Mouse (Mus musculus) MEL (cell line): ENCODE measurements around the gene Eif2b4. TPM values are rescaled to one million over a fixed set of nuclear protein-coding genes. Genes with fewer than 3 reads are reported as not detected.

Experiments used
- DNase-seq: peaks from one replicate; pipeline ENCODE4 v3.0.0; 2011; ENCODE audit warnings: low read depth, low spot score
- H3K27ac ChIP-seq: 2 replicates; pipeline ENCODE4 v1.5.1; 2012; ENCODE audit warnings: low read depth, mild to moderate bottlenecking, control low read depth, low read length, moderate library complexity; ENCODE audit not compliant: control insufficient read depth
- H3K27me3 ChIP-seq, 2 experiments: fragments of 150-350 bp in 1 of 2; sonication (generic) in 1 of 2; 2 replicates each; pipeline ENCODE4 v1.6.1; 2012; ENCODE audit warnings: low read length in 2 of 2, mild to moderate bottlenecking in 2 of 2, improper control_type of control experiment in 1 of 2, moderate library complexity in 1 of 2; ENCODE audit not compliant: insufficient read depth in 2 of 2, control insufficient read depth in 1 of 2
- H3K36me3 ChIP-seq, 2 experiments: 2 replicates each; pipeline ENCODE4 v1.6.1; 2012 to 2014; ENCODE audit warnings: low read length in 2 of 2, improper control_type of control experiment in 1 of 2, inconsistent platforms in 1 of 2, mild to moderate bottlenecking in 1 of 2; ENCODE audit not compliant: insufficient read depth in 2 of 2, control insufficient read depth in 1 of 2
- H3K4me1 ChIP-seq, 2 experiments: fragments of 150-350 bp in 1 of 2; sonication (generic) in 1 of 2; 2 replicates each; pipeline ENCODE4 v1.6.1; 2012; ENCODE audit warnings: low read length in 2 of 2, improper control_type of control experiment in 1 of 2, mild to moderate bottlenecking in 1 of 2; ENCODE audit not compliant: insufficient read depth in 2 of 2, control insufficient read depth in 1 of 2
- H3K4me3 ChIP-seq, 2 experiments: fragments of 150-350 bp in 1 of 2; sonication (generic) in 1 of 2; 2 replicates each; pipeline ENCODE4 v1.5.1; 2012; ENCODE audit warnings: low read depth in 2 of 2, low read length in 2 of 2, mild to moderate bottlenecking in 2 of 2, moderate library complexity in 2 of 2, control low read depth in 1 of 2, improper control_type of control experiment in 1 of 2; ENCODE audit not compliant: control insufficient read depth in 1 of 2, insufficient read depth in 1 of 2
- H3K79me2 ChIP-seq: 2 replicates; pipeline ENCODE4 v1.6.1; 2012; ENCODE audit warnings: mild to moderate bottlenecking, low read length, moderate library complexity; ENCODE audit not compliant: control insufficient read depth, poor library complexity, insufficient read depth
- H3K9ac ChIP-seq: 2 replicates; pipeline ENCODE4 v1.6.1; 2012; ENCODE audit warnings: low read depth, mild to moderate bottlenecking, control low read depth, low read length, moderate library complexity; ENCODE audit not compliant: control insufficient read depth, poor library complexity, severe bottlenecking
- H3K9me3 ChIP-seq: fragments of 150-350 bp; sonication (generic); replicated peaks from 2 replicates; pipeline ENCODE4 v1.6.1; 2012; ENCODE audit warnings: mild to moderate bottlenecking, low read length, improper control_type of control experiment, moderate library complexity; ENCODE audit not compliant: insufficient read depth
- BHLHE40 ChIP-seq: IDR thresholded peaks from 2 replicates; pipeline ENCODE4 v1.6.1; 2012; ENCODE audit warnings: low read depth, mild to moderate bottlenecking, inconsistent platforms, low read length, improper control_type of control experiment, borderline replicate concordance
- CHD1 ChIP-seq: IDR thresholded peaks from 2 replicates; pipeline ENCODE4 v1.6.1; 2012; ENCODE audit warnings: low read depth, mild to moderate bottlenecking, inconsistent platforms, low read length, improper control_type of control experiment
- CHD2 ChIP-seq: IDR thresholded peaks from 2 replicates; pipeline ENCODE4 v1.6.1; 2011; ENCODE audit warnings: low read length, improper control_type of control experiment
- CTCF ChIP-seq, 3 experiments: IDR thresholded peaks in 2 of 3; conservative IDR thresholded peaks in 1 of 3; 2 replicates each; pipeline ENCODE4 v1.5.1; 2011 to 2012; ENCODE audit warnings: low read length in 3 of 3, low read depth in 2 of 3, mild to moderate bottlenecking in 2 of 3, improper control_type of control experiment in 1 of 3, inconsistent platforms in 1 of 3, mixed read lengths in 1 of 3, moderate library complexity in 1 of 3; ENCODE audit not compliant: control insufficient read depth in 1 of 3, insufficient read depth in 1 of 3, poor library complexity in 1 of 3, severe bottlenecking in 1 of 3
- ELF1 ChIP-seq: IDR thresholded peaks from 2 replicates; pipeline ENCODE4 v1.6.1; 2014; ENCODE audit warnings: low read depth, mild to moderate bottlenecking, inconsistent platforms, low read length, improper control_type of control experiment, moderate library complexity
- EP300 ChIP-seq, 2 experiments: IDR thresholded peaks; 2 replicates each; pipeline ENCODE4 v1.6.1; 2011; ENCODE audit warnings: improper control_type of control experiment in 2 of 2, low read length in 2 of 2, low read depth in 1 of 2, mild to moderate bottlenecking in 1 of 2
- ETS1 ChIP-seq: IDR thresholded peaks from 2 replicates; pipeline ENCODE4 v1.6.1; 2012; ENCODE audit warnings: low read depth, mild to moderate bottlenecking, inconsistent platforms, low read length, improper control_type of control experiment, moderate library complexity
- GABPA ChIP-seq: IDR thresholded peaks from 2 replicates; pipeline ENCODE4 v1.6.1; 2012; ENCODE audit warnings: low read depth, mild to moderate bottlenecking, inconsistent platforms, low read length, improper control_type of control experiment, moderate library complexity
- GATA1 ChIP-seq: IDR thresholded peaks from 2 replicates; pipeline ENCODE4 v1.6.1; 2011; ENCODE audit warnings: low read depth, low read length, improper control_type of control experiment
- HCFC1 ChIP-seq: IDR thresholded peaks from 2 replicates; pipeline ENCODE4 v1.6.1; 2012; ENCODE audit warnings: low read depth, mild to moderate bottlenecking, inconsistent platforms, low read length, improper control_type of control experiment, moderate library complexity
- JUND ChIP-seq: IDR thresholded peaks from 2 replicates; pipeline ENCODE4 v1.6.1; 2011; ENCODE audit warnings: low read depth, mild to moderate bottlenecking, improper control_type of control experiment, low read length
- KAT2A ChIP-seq: conservative IDR thresholded peaks from 2 replicates; pipeline ENCODE4 v1.6.1; 2012; ENCODE audit warnings: low read depth, low read length, improper control_type of control experiment, inconsistent platforms
- MAFK ChIP-seq: IDR thresholded peaks from 2 replicates; pipeline ENCODE4 v1.6.1; 2011; ENCODE audit warnings: low read depth, mild to moderate bottlenecking, low read length, improper control_type of control experiment, borderline replicate concordance
- MAX ChIP-seq: IDR thresholded peaks from 2 replicates; pipeline ENCODE4 v1.6.1; 2011; ENCODE audit warnings: low read length, improper control_type of control experiment
- MAZ ChIP-seq: IDR thresholded peaks from 2 replicates; pipeline ENCODE4 v1.6.1; 2012; ENCODE audit warnings: low read depth, mild to moderate bottlenecking, inconsistent platforms, low read length, improper control_type of control experiment
- MEF2A ChIP-seq: IDR thresholded peaks from 2 replicates; pipeline ENCODE4 v1.6.1; 2014; ENCODE audit warnings: low read depth, mild to moderate bottlenecking, inconsistent platforms, low read length, improper control_type of control experiment; ENCODE audit not compliant: poor library complexity, insufficient replicate concordance, severe bottlenecking; ENCODE audit errors: extremely low read depth
- MXI1 ChIP-seq: IDR thresholded peaks from 2 replicates; pipeline ENCODE4 v1.6.1; 2011; ENCODE audit warnings: mild to moderate bottlenecking, low read depth, low read length, improper control_type of control experiment
- MYB ChIP-seq: IDR thresholded peaks from 2 replicates; pipeline ENCODE4 v1.6.1; 2011; ENCODE audit warnings: mild to moderate bottlenecking, low read depth, low read length, improper control_type of control experiment
- MYC ChIP-seq: IDR thresholded peaks from 2 replicates; pipeline ENCODE4 v1.6.1; 2011; ENCODE audit warnings: low read depth, mild to moderate bottlenecking, low read length, improper control_type of control experiment, moderate library complexity
- NELFE ChIP-seq: IDR thresholded peaks from 2 replicates; pipeline ENCODE4 v1.6.1; 2011; ENCODE audit warnings: low read depth, low read length, improper control_type of control experiment
- NRF1 ChIP-seq: IDR thresholded peaks from 2 replicates; pipeline ENCODE4 v1.6.1; 2014; ENCODE audit warnings: low read depth, mild to moderate bottlenecking, inconsistent platforms, low read length, improper control_type of control experiment, moderate library complexity; ENCODE audit not compliant: poor library complexity, insufficient read depth, severe bottlenecking
- POLR2A ChIP-seq, 2 experiments: IDR thresholded peaks; 2 replicates each; pipeline ENCODE4 v1.6.1; 2011 to 2012; ENCODE audit warnings: low read length in 2 of 2, mild to moderate bottlenecking in 2 of 2, control low read depth in 1 of 2, improper control_type of control experiment in 1 of 2, low read depth in 1 of 2, moderate library complexity in 1 of 2; ENCODE audit not compliant: control insufficient read depth in 1 of 2, insufficient read depth in 1 of 2, poor library complexity in 1 of 2
- POLR2AphosphoS5 ChIP-seq: IDR thresholded peaks from 2 replicates; pipeline ENCODE4 v1.6.1; 2012; ENCODE audit warnings: low read depth, borderline replicate concordance, mild to moderate bottlenecking, inconsistent platforms, low read length, moderate library complexity, mixed read lengths
- RAD21 ChIP-seq: IDR thresholded peaks from 2 replicates; pipeline ENCODE4 v1.6.1; 2011; ENCODE audit warnings: mild to moderate bottlenecking, low read depth, low read length, improper control_type of control experiment
- RCOR1 ChIP-seq: IDR thresholded peaks from 2 replicates; pipeline ENCODE4 v1.6.1; 2012; ENCODE audit warnings: low read depth, mild to moderate bottlenecking, inconsistent platforms, low read length, improper control_type of control experiment
- SIN3A ChIP-seq: IDR thresholded peaks from 2 replicates; pipeline ENCODE4 v1.6.1; 2012; ENCODE audit warnings: low read length, improper control_type of control experiment, inconsistent platforms
- SMC3 ChIP-seq: IDR thresholded peaks from 2 replicates; pipeline ENCODE4 v1.6.1; 2011; ENCODE audit warnings: low read depth, low read length, improper control_type of control experiment
- TAL1 ChIP-seq: IDR thresholded peaks from 2 replicates; pipeline ENCODE4 v1.6.1; 2012; ENCODE audit warnings: mild to moderate bottlenecking, inconsistent platforms, low read length, moderate library complexity, mixed read lengths
- TBP ChIP-seq: IDR thresholded peaks from 2 replicates; pipeline ENCODE4 v1.8.0; 2011; ENCODE audit warnings: low read depth, low read length, improper control_type of control experiment
- TCF12 ChIP-seq: IDR thresholded peaks from 2 replicates; pipeline ENCODE4 v1.6.1; 2014; ENCODE audit warnings: low read depth, mild to moderate bottlenecking, inconsistent platforms, low read length, improper control_type of control experiment, moderate library complexity
- UBTF ChIP-seq: IDR thresholded peaks from 2 replicates; pipeline ENCODE4 v1.6.1; 2012; ENCODE audit warnings: low read depth, mild to moderate bottlenecking, inconsistent platforms, low read length, improper control_type of control experiment, moderate library complexity, borderline replicate concordance; ENCODE audit not compliant: insufficient read depth
- USF2 ChIP-seq, 2 experiments: IDR thresholded peaks; 2 replicates each; pipeline ENCODE4 v1.6.1; 2011 to 2012; ENCODE audit warnings: improper control_type of control experiment in 2 of 2, low read length in 2 of 2, borderline replicate concordance in 1 of 2, inconsistent platforms in 1 of 2, low read depth in 1 of 2, mild to moderate bottlenecking in 1 of 2; ENCODE audit not compliant: insufficient read depth in 1 of 2
- ZC3H11A ChIP-seq: IDR thresholded peaks from 2 replicates; pipeline ENCODE4 v1.6.1; 2012; ENCODE audit warnings: low read depth, mild to moderate bottlenecking, inconsistent platforms, low read length, improper control_type of control experiment
- ZKSCAN1 ChIP-seq: IDR thresholded peaks from 2 replicates; pipeline ENCODE4 v1.6.1; 2012; ENCODE audit warnings: low read depth, mild to moderate bottlenecking, inconsistent platforms, low read length, improper control_type of control experiment, moderate library complexity
- ZMIZ1 ChIP-seq: IDR thresholded peaks from 2 replicates; pipeline ENCODE4 v1.6.1; 2012; ENCODE audit warnings: low read depth, mild to moderate bottlenecking, inconsistent platforms, low read length, improper control_type of control experiment, moderate library complexity
- polyA plus RNA-seq, 2 experiments: library from polyadenylated mRNA; stranded (reverse) in 1 of 2; unstranded in 1 of 2; fragments of >175 nt in 1 of 2; fragments of >200 nt in 1 of 2; gene quantifications; 2 replicates each; pipeline versions ENCODE4 v1.2.1 to v1.2.4; 2012; ENCODE audit warnings: low replicate concordance in 2 of 2, low read depth in 1 of 2; ENCODE audit not compliant: insufficient read length in 2 of 2, insufficient read depth in 1 of 2, missing spikeins in 1 of 2
- total RNA-seq: library from RNA; depleted of rRNA; stranded (reverse); fragments of 300-350 nt; gene quantifications from 2 replicates; pipeline ENCODE4 v1.2.3, GENCODE M21; 2012; rRNA removed

Eif2b4 gene
- 126 and 151 TPM in 2 replicates for total RNA-seq
- polyA plus RNA-seq = 100 to 1,000 TPM in 1 of 2 experiments, not detected in 1; 282 TPM

DNA sequence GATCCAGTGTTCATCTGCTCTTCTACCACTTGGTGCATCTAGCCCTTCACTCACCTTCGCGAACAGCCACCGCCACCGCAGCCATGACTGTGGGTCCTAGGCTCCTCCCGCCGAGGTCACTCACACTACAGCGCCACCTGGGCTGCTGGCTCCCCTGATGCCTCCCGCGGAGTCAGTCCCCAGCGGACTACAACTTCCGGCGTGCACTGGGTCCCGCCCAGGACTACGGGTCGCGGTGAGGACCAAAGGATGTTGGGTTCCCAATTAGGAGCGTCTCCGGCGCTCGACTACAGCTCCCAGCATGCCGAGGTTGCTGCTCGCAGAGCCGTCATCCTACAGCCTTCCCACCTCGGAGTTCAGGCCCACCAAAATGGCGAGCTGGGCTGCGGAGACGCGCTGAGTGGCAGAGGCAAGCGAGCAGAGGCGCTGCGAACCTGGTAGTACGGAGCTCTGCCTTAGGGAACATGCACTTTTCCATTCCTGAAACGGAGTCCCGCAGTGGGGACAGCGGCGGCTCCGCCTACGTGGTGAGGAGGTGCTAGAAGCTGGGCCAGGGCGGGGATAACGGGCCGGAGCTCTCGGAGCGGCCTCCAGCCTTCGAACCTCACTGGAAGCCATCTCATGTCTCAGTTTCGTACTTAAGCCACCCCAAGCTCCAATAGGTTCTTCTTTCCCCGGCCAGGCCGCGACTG is at the start of gene Eif2b4, which contains the start of gene Snx17:
Gene Eif2b4, minus strand, starts transcription at position 492 of the 692 bp plus-strand sequence.
Gene Snx17, plus strand, starts transcription at position 289 of the 692 bp plus-strand sequence.
- peak within 1 kb of the TSS; percentile 66 to 82 for H3K4me3 ChIP-seq
- H3K27ac ChIP-seq = peak within 1 kb of the TSS; percentile 67
- peak within 1 kb of the TSS; percentile 86 for H3K9ac ChIP-seq
- peaks cover 0 to 9% of the 10 kb centered on the region in 2 experiments; a peak in 1 of 4 replicates for H3K4me1 ChIP-seq
- H3K79me2 ChIP-seq = peaks cover 24% of the 10 kb centered on the region
- peaks cover 4 to 16% of the 10 kb centered on the region in 2 experiments for H3K36me3 ChIP-seq
- H3K27me3 ChIP-seq = no peaks in the 10 kb centered on the region
- peak; percentile 100 for DNase-seq
- H3K9me3 ChIP-seq = no peaks in the 10 kb centered on the region
- TF ChIP-seq ZMIZ1 (peak; percentile 92), TBP (peak; percentile 87; the same call in 1 of the 2 replicates), CTCF (IDR thresholded peaks at IDR 0.05 in 2 of 3, conservative IDR thresholded peaks at IDR 0.05 in 1 of 3; ENCODE audit: control insufficient read depth in 1 of 3, insufficient read depth in 1 of 3, low read depth in 2 of 3, low read length in 3 of 3, poor library complexity in 1 of 3, severe bottlenecking in 1 of 3) (peak in 2 of 3 experiments; percentile 82; a peak in 5 of 6 replicates), CHD2 (peak; percentile 66; the same call in 1 of the 2 replicates), USF2 (IDR thresholded peaks at IDR 0.05; ENCODE audit: borderline replicate concordance in 1 of 2, insufficient read depth in 1 of 2, low read depth in 1 of 2, low read length in 2 of 2) (no peak), TCF12 (peak; percentile 84), TAL1 (no peak), NELFE (peak; percentile 84), ZC3H11A (no peak), RAD21 (no peak), MXI1 (peak; percentile 96), UBTF (no peak), POLR2AphosphoS5 (peak; percentile 70), BHLHE40 (no peak), HCFC1 (peak; percentile 99), SIN3A (peak; percentile 100), GATA1 (no peak), MAFK (no peak), MYB (no peak), MAZ (peak; percentile 93; the same call in 1 of the 2 replicates), ELF1 (peak; percentile 97), MYC (no peak; the same call in 1 of the 2 replicates), POLR2A (IDR thresholded peaks at IDR 0.05; ENCODE audit: control insufficient read depth in 1 of 2, insufficient read depth in 1 of 2, low read depth in 1 of 2, low read length in 2 of 2, poor library complexity in 1 of 2) (peak; percentile 88 to 91), SMC3 (no peak), EP300 (IDR thresholded peaks at IDR 0.05; ENCODE audit: low read depth in 1 of 2, low read length in 2 of 2) (peak in 1 of 2 experiments; percentile 64; a peak in 2 of 4 replicates), RCOR1 (0 out of 2 replicates have a peak, but pooled peaks have one; percentile 7), MEF2A (no peak; the same call in 1 of the 2 replicates), MAX (0 out of 2 replicates have a peak, but pooled peaks have one; percentile 82), ZKSCAN1 (no peak), CHD1 (no peak; the same call in 1 of the 2 replicates), KAT2A (peak; percentile 99), NRF1 (peak; percentile 58), GABPA (peak; percentile 51; the same call in 1 of the 2 replicates), JUND (no peak), ETS1 (peak; percentile 75)
